Mouse (Mus musculus): ENCODE data around the gene Pfkfb4. TPM values are rescaled to one million over a fixed set of nuclear protein-coding genes. Genes with fewer than 3 reads are reported as not detected.

Pfkfb4 gene
- total RNA-seq (2014; rRNA removed) (1.0 and 1.7 TPM in 2 replicates), polyA plus RNA-seq (2012; rRNA removed) (1.1 and 1.4 TPM in 2 replicates)

DNA sequence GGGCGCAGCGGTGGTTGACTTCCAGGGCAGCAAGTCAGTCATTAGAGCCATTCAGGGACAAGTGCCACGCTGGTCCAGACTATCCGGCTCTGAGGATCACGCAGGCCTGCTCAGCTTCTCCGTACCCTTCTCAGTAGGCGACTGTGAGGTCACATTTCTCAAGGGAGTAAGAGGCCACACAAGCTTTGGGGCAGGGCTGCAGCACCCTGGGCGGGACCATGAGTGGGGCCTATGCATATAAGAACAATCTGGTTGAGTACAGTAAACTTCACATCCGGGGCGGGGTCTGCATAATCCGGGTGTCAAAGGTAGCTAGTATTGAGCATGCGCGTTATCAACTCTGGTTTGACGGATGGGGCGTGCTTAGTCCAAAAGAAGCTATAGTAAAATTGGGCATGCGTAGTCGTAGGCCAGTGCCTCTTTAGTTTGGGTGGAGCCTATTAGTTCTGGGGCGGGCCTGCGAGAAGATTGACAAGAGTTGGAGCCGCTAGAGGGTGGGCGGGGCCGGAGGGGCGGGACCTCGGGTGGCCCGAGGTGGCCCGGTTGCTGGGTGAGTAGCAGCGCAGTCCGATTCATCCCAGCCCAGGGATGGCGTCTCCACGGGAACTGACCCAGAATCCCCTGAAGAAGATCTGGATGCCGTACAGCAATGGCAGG is at the start of gene Pfkfb4:
Gene Pfkfb4 (plus strand): TSS at position 351 of the 657 bp plus-strand sequence.
- H3K4me3 ChIP-seq (ENCODE audit: insufficient read depth, low read depth, low read length) = peak within 1 kb of the TSS; percentile 74
- H3K9ac ChIP-seq (ENCODE audit: low read depth, low read length) = peak within 1 kb of the TSS; percentile 59
- TF ChIP-seq POLR2A (IDR thresholded peaks at IDR 0.05; ENCODE audit: extremely low read depth, insufficient read depth, low read length) (peak; percentile 73; the same call in 1 of the 2 replicates), CTCF (IDR thresholded peaks at IDR 0.05; ENCODE audit: low read depth, low read length) (no peak)
- no peaks in the 10 kb centered on the region for H3K36me3 ChIP-seq (ENCODE audit: control insufficient read depth, insufficient read depth, low read length)
- H3K79me2 ChIP-seq (ENCODE audit: control insufficient read depth, insufficient read depth, low read length) = no peaks in the 10 kb centered on the region
- no peaks in the 10 kb centered on the region for H3K27me3 ChIP-seq (ENCODE audit: control insufficient read depth, insufficient read depth, low read length)
- DNase-seq (ENCODE audit: extremely low read depth, low read depth, low spot score) = peak; percentile 98
- WGBS = 2% methylated on average over 31 of the region's 31 CpGs
- H3K4me1 ChIP-seq (ENCODE audit: control insufficient read depth, insufficient read depth, low read length) = no peaks in the 10 kb centered on the region
- H3K27ac ChIP-seq (replicated peaks; ENCODE audit: insufficient read depth, low read depth, low read length) = peak within 1 kb of the TSS; percentile 41

DNA sequence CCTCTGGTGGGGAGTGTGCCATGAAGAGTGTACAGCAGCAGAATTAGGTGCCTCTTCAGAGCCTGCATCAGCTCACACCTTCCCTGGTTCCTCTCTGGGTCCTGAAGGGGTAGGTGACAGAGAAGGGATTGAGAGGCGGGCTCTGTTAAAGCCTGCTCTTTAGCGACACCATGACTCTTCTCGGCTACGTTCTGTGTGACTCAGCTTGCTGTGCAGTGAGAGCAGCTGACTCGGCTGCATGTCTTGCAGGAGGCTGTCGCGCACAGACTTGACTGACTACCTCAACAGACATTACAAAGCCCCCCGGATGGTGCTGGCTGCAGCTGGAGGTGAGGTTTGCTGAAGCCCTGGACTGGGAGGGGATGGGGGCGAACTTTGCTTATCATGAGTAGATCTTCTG is 46.5 kb upstream of the Pfkfb4 start:
- H3K9ac ChIP-seq (ENCODE audit: low read depth, low read length) = no peak overlapping the region
- no peak overlapping the region for H3K4me3 ChIP-seq (ENCODE audit: insufficient read depth, low read depth, low read length)
- H3K36me3 ChIP-seq (ENCODE audit: control insufficient read depth, insufficient read depth, low read length) = peaks cover 68% of the 10 kb centered on the region
- 0 out of 2 replicates have a peak, but pooled peaks cover 2% of the 10 kb centered on the region for H3K4me1 ChIP-seq (ENCODE audit: control insufficient read depth, insufficient read depth, low read length)
- peaks cover 3% of the 10 kb centered on the region; the same call in 1 of the 2 replicates for H3K79me2 ChIP-seq (ENCODE audit: control insufficient read depth, insufficient read depth, low read length)
- DNase-seq (ENCODE audit: extremely low read depth, low read depth, low spot score) = no peak
- no peak overlapping the region for H3K27ac ChIP-seq (replicated peaks; ENCODE audit: insufficient read depth, low read depth, low read length)
- WGBS = 83% methylated on average over 9 of the region's 9 CpGs
- TF ChIP-seq CTCF (IDR thresholded peaks at IDR 0.05; ENCODE audit: low read depth, low read length) (no peak), POLR2A (IDR thresholded peaks at IDR 0.05; ENCODE audit: extremely low read depth, insufficient read depth, low read length) (no peak)
- no peaks in the 10 kb centered on the region for H3K27me3 ChIP-seq (ENCODE audit: control insufficient read depth, insufficient read depth, low read length)

- 92% methylated on average over 5 of the region's 5 CpGs for WGBS
- peaks cover 3% of the 10 kb centered on the region; the same call in 1 of the 2 replicates for H3K79me2 ChIP-seq (ENCODE audit: control insufficient read depth, insufficient read depth, low read length)
- no peaks in the 10 kb centered on the region for H3K27me3 ChIP-seq (ENCODE audit: control insufficient read depth, insufficient read depth, low read length)
- H3K36me3 ChIP-seq (ENCODE audit: control insufficient read depth, insufficient read depth, low read length) = peaks cover 65% of the 10 kb centered on the region
- 0 out of 2 replicates have a peak, but pooled peaks cover 2% of the 10 kb centered on the region for H3K4me1 ChIP-seq (ENCODE audit: control insufficient read depth, insufficient read depth, low read length)
- no peak overlapping the region for H3K4me3 ChIP-seq (ENCODE audit: insufficient read depth, low read depth, low read length)
- H3K27ac ChIP-seq (replicated peaks; ENCODE audit: insufficient read depth, low read depth, low read length) = no peak overlapping the region
- DNase-seq (ENCODE audit: extremely low read depth, low read depth, low spot score) = no peak
- no peak for TF ChIP-seq POLR2A (IDR thresholded peaks at IDR 0.05; ENCODE audit: extremely low read depth, insufficient read depth, low read length)
- no peak for TF ChIP-seq CTCF (IDR thresholded peaks at IDR 0.05; ENCODE audit: low read depth, low read length)
- no peak overlapping the region for H3K9ac ChIP-seq (ENCODE audit: low read depth, low read length)
Observed at GRCm38 (mm10) chr9:108945608-108946007, 46.0 kb upstream of the Pfkfb4 start.

DNA sequence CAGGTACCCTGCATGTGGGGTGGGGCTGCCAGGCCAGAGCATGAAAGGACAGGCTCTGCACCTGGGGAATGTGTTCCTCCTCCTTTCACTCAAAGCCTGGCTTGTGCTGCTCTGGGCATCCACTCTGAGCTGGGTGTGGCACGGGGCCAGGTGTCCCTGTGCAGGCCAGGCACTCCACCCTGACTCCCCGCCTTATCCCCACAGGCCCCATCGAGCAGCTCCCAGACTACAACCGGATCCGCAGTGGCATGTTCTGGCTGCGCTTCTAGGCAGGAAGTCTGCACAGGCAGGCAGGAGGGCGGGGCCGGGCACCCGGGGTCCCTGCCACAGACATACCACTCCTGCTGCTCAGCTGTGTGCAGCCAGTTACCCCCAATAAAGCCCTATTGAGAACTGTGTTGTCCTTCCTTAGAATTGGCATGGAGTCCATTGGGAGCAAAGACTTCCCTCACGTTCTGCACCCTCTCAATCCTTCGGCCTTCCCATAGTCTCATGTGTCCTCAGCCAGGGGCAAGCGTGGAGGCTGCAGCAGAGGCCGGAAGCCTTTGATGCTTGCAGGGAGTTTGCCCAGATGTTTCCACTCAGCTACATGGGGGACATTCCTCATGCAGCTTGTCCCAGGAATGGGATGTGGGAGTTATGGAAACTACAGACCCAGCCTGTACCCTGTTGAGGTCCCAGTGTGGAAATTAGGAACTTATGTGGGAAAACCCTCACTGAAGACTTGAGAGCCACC is 42.2 kb upstream of the Pfkfb4 start:
- DNase-seq (ENCODE audit: extremely low read depth, low read depth, low spot score) = no peak
- no peak overlapping the region for H3K27ac ChIP-seq (replicated peaks; ENCODE audit: insufficient read depth, low read depth, low read length)
- no peak for TF ChIP-seq CTCF (IDR thresholded peaks at IDR 0.05; ENCODE audit: low read depth, low read length)
- no peak for TF ChIP-seq POLR2A (IDR thresholded peaks at IDR 0.05; ENCODE audit: extremely low read depth, insufficient read depth, low read length)
- no peak overlapping the region for H3K9ac ChIP-seq (ENCODE audit: low read depth, low read length)
- H3K36me3 ChIP-seq (ENCODE audit: control insufficient read depth, insufficient read depth, low read length) = peaks cover 42% of the 10 kb centered on the region
- no peaks in the 10 kb centered on the region for H3K4me1 ChIP-seq (ENCODE audit: control insufficient read depth, insufficient read depth, low read length)
- no peak overlapping the region for H3K4me3 ChIP-seq (ENCODE audit: insufficient read depth, low read depth, low read length)
- 89% methylated on average over 13 of the region's 13 CpGs for WGBS
- no peaks in the 10 kb centered on the region for H3K27me3 ChIP-seq (ENCODE audit: control insufficient read depth, insufficient read depth, low read length)
- H3K79me2 ChIP-seq (ENCODE audit: control insufficient read depth, insufficient read depth, low read length) = no peaks in the 10 kb centered on the region

- H3K79me2 ChIP-seq (ENCODE audit: control insufficient read depth, insufficient read depth, low read length) = no peaks in the 10 kb centered on the region
- DNase-seq (ENCODE audit: extremely low read depth, low read depth, low spot score) = no peak
- H3K27ac ChIP-seq (replicated peaks; ENCODE audit: insufficient read depth, low read depth, low read length) = no peak overlapping the region
- 94% methylated on average over 9 of the region's 9 CpGs for WGBS
- no peaks in the 10 kb centered on the region for H3K4me1 ChIP-seq (ENCODE audit: control insufficient read depth, insufficient read depth, low read length)
- TF ChIP-seq POLR2A (IDR thresholded peaks at IDR 0.05; ENCODE audit: extremely low read depth, insufficient read depth, low read length) = no peak
- TF ChIP-seq CTCF (IDR thresholded peaks at IDR 0.05; ENCODE audit: low read depth, low read length) = no peak
- peaks cover 37% of the 10 kb centered on the region for H3K36me3 ChIP-seq (ENCODE audit: control insufficient read depth, insufficient read depth, low read length)
- no peak overlapping the region for H3K4me3 ChIP-seq (ENCODE audit: insufficient read depth, low read depth, low read length)
- no peaks in the 10 kb centered on the region for H3K27me3 ChIP-seq (ENCODE audit: control insufficient read depth, insufficient read depth, low read length)
- H3K9ac ChIP-seq (ENCODE audit: low read depth, low read length) = no peak overlapping the region
Observed at GRCm38 (mm10) chr9:108949967-108950728, 41.4 kb upstream of the Pfkfb4 start.

Measured in liver, adult 2 months (tissue).